Mouse (Mus musculus): ENCODE measurements at regions not wholly inside any gene's neighbourhood (a gene's known extent, or its start where the extent isn't known, plus 50 kb on each side); places are given as distances from the start of the nearest gene placed in this dataset.

DNA sequence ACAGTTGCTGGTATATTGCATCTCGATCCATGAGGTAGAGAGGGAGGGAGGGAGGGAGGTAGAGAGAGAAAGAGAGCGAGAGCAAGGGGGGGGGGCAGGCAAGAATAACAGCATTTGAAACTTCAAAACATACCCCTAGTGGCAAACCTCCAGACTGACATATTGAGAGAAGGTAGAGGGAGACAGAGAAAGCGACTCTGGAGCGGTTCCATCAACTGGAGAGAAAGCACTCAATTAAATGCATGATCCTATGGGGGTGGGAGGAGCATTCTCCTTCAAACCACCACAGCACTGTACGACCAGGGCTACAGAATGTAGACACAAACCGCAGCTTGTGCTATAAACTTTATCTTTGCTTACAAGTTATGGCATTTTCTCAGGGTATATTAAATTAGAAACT lies 345.7 kb upstream of the Klf12 start:
- Histone ChIP-seq H3K27ac (ENCODE audit: low read depth, low read length) (no peak overlapping the region), H3K36me3 (ENCODE audit: control insufficient read depth, insufficient read depth, low read length) (no peaks in the 10 kb centered on the region), H3K9ac (ENCODE audit: low read depth, low read length) (no peak overlapping the region), H3K4me2 (no peak overlapping the region), H3K27me3 (ENCODE audit: control insufficient read depth, insufficient read depth, low read length) (no peaks in the 10 kb centered on the region), H3K4me1 (ENCODE audit: control insufficient read depth, insufficient read depth, low read length) (no peaks in the 10 kb centered on the region), H3K9me3 (replicated peaks; ENCODE audit: control insufficient read depth, low read length) (no peaks in the 10 kb centered on the region), H3K4me3 (ENCODE audit: low read depth, low read length) (no peak overlapping the region)
- 60% methylated on average over 6 of the region's 6 CpGs for WGBS (ENCODE audit: insufficient replicate concordance)
- no peak for ATAC-seq (replicated peaks; ENCODE audit: insufficient number of reproducible peaks, low FRiP score, low TSS enrichment)

DNA sequence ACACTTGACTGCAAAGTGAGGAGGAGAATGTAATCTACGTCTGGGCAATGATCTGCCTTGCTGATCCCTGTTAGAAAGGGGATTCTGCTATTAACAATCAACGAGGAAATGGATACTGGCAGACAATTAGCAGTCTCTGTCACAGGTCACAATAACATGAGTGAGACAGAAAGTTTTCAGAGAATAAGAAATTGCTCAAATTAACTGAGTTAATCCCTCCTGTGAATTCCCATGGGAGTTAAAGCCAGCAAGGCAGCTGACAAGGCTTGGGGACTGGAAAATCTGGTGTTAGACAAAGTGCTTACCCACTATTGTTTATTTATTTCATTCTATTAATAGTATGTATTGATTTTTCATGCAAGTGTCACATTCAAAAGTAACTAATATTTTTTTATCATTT lies 343.0 kb upstream of the Klf12 start:
- WGBS (ENCODE audit: insufficient replicate concordance), result 51% methylated on average over 2 of the region's 2 CpGs
- ATAC-seq (replicated peaks; ENCODE audit: insufficient number of reproducible peaks, low FRiP score, low TSS enrichment), result no peak

GRCm38 (mm10) chr14:100619656-100620030 lies 335.2 kb upstream of the Klf12 start:
- ATAC-seq (replicated peaks; ENCODE audit: insufficient number of reproducible peaks, low FRiP score, low TSS enrichment), result no peak
- 63% methylated on average over 1 of the region's 1 CpGs for WGBS (ENCODE audit: insufficient replicate concordance)

More for the DNA sequence above, 343.0 kb upstream of the Klf12 start:
- Histone ChIP-seq H3K4me2 (no peak overlapping the region), H3K4me1 (ENCODE audit: control insufficient read depth, insufficient read depth, low read length) (no peaks in the 10 kb centered on the region), H3K9ac (ENCODE audit: low read depth, low read length) (no peak overlapping the region), H3K9me3 (replicated peaks; ENCODE audit: control insufficient read depth, low read length) (no peaks in the 10 kb centered on the region), H3K36me3 (ENCODE audit: control insufficient read depth, insufficient read depth, low read length) (no peaks in the 10 kb centered on the region), H3K4me3 (ENCODE audit: low read depth, low read length) (no peak overlapping the region), H3K27ac (ENCODE audit: low read depth, low read length) (no peak overlapping the region), H3K27me3 (ENCODE audit: control insufficient read depth, insufficient read depth, low read length) (no peaks in the 10 kb centered on the region)

DNA sequence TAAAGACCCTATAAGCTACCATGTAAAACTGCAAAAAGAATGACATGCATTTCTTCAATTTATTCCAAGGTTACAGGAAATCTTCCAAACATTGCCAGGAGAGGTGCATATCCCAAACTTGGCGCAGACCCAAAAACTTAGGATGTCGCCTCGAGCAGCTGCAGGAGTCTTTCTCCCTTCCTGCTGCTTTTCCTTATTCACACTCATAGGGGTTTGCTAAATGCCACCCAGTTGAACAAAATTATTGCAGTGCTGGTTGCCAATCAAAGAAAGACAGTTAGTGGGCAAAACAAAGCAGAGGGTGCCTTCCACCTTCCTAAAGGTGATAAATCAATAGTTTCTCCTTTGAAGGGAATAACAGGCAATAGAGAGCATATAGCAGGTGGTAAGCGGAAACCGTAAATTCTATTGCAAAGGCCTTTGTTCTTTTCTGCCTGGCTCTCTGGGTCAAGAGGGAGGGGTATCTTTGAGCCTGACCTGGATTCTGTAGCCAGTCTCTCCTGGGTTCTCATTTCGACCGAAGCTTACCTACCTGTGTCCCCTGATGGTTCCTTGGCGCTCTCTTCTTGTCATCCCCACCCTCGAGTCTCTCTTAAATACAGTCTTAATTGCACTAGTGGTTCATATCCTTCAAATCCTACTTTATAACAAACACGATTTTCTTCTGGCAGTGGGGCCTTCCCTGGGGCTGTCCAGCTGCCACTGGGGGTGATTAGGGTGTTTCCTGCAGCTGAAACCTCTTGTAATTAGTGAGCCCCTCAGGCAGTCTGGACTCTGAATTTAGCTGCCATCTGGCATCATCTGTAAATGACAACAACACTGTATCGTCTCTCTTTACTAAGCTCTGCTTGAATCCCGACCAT lies 334.5 kb upstream of the Klf12 start:
- Histone ChIP-seq H3K36me3 (ENCODE audit: control insufficient read depth, insufficient read depth, low read length) (no peaks in the 10 kb centered on the region), H3K9ac (ENCODE audit: low read depth, low read length) (no peak overlapping the region), H3K4me2 (no peak overlapping the region), H3K4me1 (ENCODE audit: control insufficient read depth, insufficient read depth, low read length) (no peaks in the 10 kb centered on the region), H3K4me3 (ENCODE audit: low read depth, low read length) (no peak overlapping the region), H3K27ac (ENCODE audit: low read depth, low read length) (no peak overlapping the region), H3K9me3 (replicated peaks; ENCODE audit: control insufficient read depth, low read length) (no peaks in the 10 kb centered on the region), H3K27me3 (ENCODE audit: control insufficient read depth, insufficient read depth, low read length) (no peaks in the 10 kb centered on the region)
- 70% methylated on average over 12 of the region's 12 CpGs for WGBS (ENCODE audit: insufficient replicate concordance)
- ATAC-seq (replicated peaks; ENCODE audit: insufficient number of reproducible peaks, low FRiP score, low TSS enrichment), result no peak

More at GRCm38 (mm10) chr14:100619656-100620030, 335.2 kb upstream of the Klf12 start:
- Histone ChIP-seq H3K9me3 (replicated peaks; ENCODE audit: control insufficient read depth, low read length) (no peaks in the 10 kb centered on the region), H3K36me3 (ENCODE audit: control insufficient read depth, insufficient read depth, low read length) (no peaks in the 10 kb centered on the region), H3K4me2 (no peak overlapping the region), H3K4me1 (ENCODE audit: control insufficient read depth, insufficient read depth, low read length) (no peaks in the 10 kb centered on the region), H3K27me3 (ENCODE audit: control insufficient read depth, insufficient read depth, low read length) (no peaks in the 10 kb centered on the region), H3K9ac (ENCODE audit: low read depth, low read length) (no peak overlapping the region), H3K27ac (ENCODE audit: low read depth, low read length) (no peak overlapping the region), H3K4me3 (ENCODE audit: low read depth, low read length) (no peak overlapping the region)

DNA sequence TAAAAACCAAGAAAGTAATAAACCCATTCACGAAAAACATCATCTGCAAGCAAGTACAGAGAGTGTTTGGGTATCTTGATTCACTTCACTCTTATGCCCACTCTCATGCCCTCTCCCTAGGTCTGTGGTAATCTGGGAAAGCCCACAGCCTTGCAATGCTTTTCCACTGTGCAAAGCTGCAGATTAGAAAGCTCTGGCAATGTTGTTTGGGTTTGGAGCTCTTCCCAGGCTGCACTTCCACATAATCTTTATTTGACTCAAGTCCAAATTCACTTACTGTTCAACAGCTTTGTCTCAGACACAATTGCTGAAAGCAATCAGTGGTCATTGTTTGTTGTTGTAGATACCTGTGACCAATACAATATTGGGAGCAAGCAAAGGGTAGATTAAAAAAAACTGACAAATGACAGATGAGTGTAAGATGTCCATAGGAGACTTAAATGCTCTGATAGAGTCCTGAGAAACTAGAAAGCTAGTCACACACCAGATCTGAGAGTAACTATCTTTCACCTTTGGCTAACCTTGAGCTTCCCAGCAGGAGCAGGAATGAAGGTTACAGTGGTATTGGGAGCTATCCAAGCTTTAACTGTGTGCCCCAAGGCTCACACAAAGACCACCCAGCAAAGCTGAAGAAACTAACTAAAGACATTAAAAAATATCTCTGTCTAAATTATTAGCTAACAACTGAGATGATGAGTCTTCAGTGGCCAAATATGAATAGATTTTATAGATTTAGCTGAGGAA lies 325.7 kb upstream of the Klf12 start:
- Histone ChIP-seq H3K4me2 (no peak overlapping the region), H3K4me3 (ENCODE audit: low read depth, low read length) (no peak overlapping the region), H3K9ac (ENCODE audit: low read depth, low read length) (no peak overlapping the region), H3K9me3 (replicated peaks; ENCODE audit: control insufficient read depth, low read length) (no peaks in the 10 kb centered on the region), H3K27ac (ENCODE audit: low read depth, low read length) (no peak overlapping the region), H3K27me3 (ENCODE audit: control insufficient read depth, insufficient read depth, low read length) (no peaks in the 10 kb centered on the region), H3K36me3 (ENCODE audit: control insufficient read depth, insufficient read depth, low read length) (no peaks in the 10 kb centered on the region), H3K4me1 (ENCODE audit: control insufficient read depth, insufficient read depth, low read length) (no peaks in the 10 kb centered on the region)
- no peak for ATAC-seq (replicated peaks; ENCODE audit: insufficient number of reproducible peaks, low FRiP score, low TSS enrichment)
- WGBS (ENCODE audit: insufficient replicate concordance), result 86% methylated on average over 1 of the region's 1 CpGs

DNA sequence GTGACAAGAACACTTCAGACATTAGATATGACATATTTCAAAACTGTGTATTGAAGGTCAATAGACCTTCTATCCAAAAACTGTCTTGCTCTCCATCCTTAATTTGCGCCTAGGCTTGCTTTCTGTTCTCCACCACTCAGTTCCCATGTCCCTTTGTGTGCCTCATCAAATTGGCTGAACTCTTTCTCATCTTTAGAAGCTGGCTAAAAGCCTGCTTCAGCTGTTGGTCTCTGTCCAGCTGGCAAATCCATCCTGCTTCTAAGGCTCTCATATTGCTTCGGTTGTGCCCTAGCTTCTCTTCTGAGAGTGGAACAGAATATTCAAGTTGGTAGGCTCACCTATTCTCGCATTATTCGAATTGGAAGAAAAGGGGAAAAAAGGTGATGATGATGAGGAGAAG lies 322.6 kb upstream of the Klf12 start:
- H3K4me2 ChIP-seq, result no peak overlapping the region
- WGBS (ENCODE audit: insufficient replicate concordance), result 89% methylated on average over 4 of the region's 4 CpGs
- H3K9ac ChIP-seq (ENCODE audit: low read depth, low read length), result no peak overlapping the region
- H3K36me3 ChIP-seq (ENCODE audit: control insufficient read depth, insufficient read depth, low read length), result no peaks in the 10 kb centered on the region
- H3K27me3 ChIP-seq (ENCODE audit: control insufficient read depth, insufficient read depth, low read length), result no peaks in the 10 kb centered on the region
- H3K9me3 ChIP-seq (replicated peaks; ENCODE audit: control insufficient read depth, low read length), result no peaks in the 10 kb centered on the region
- H3K4me3 ChIP-seq (ENCODE audit: low read depth, low read length), result no peak overlapping the region
- H3K27ac ChIP-seq (ENCODE audit: low read depth, low read length), result no peak overlapping the region
- no peaks in the 10 kb centered on the region for H3K4me1 ChIP-seq (ENCODE audit: control insufficient read depth, insufficient read depth, low read length)
- no peak for ATAC-seq (replicated peaks; ENCODE audit: insufficient number of reproducible peaks, low FRiP score, low TSS enrichment)

GRCm38 (mm10) chr14:100600886-100601451 lies 316.5 kb upstream of the Klf12 start:
- H3K4me3 ChIP-seq (ENCODE audit: low read depth, low read length), result no peak overlapping the region
- no peak overlapping the region for H3K4me2 ChIP-seq
- H3K9me3 ChIP-seq (replicated peaks; ENCODE audit: control insufficient read depth, low read length), result no peaks in the 10 kb centered on the region
- H3K36me3 ChIP-seq (ENCODE audit: control insufficient read depth, insufficient read depth, low read length), result no peaks in the 10 kb centered on the region
- H3K27ac ChIP-seq (ENCODE audit: low read depth, low read length), result no peak overlapping the region
- ATAC-seq (replicated peaks; ENCODE audit: insufficient number of reproducible peaks, low FRiP score, low TSS enrichment), result no peak
- no peak overlapping the region for H3K9ac ChIP-seq (ENCODE audit: low read depth, low read length)
- 39% methylated on average over 7 of the region's 7 CpGs for WGBS (ENCODE audit: insufficient replicate concordance)
- H3K4me1 ChIP-seq (ENCODE audit: control insufficient read depth, insufficient read depth, low read length), result no peaks in the 10 kb centered on the region
- H3K27me3 ChIP-seq (ENCODE audit: control insufficient read depth, insufficient read depth, low read length), result no peaks in the 10 kb centered on the region

GRCm38 (mm10) chr14:100570026-100570425 lies 285.5 kb upstream of the Klf12 start:
- ATAC-seq (replicated peaks; ENCODE audit: insufficient number of reproducible peaks, low FRiP score, low TSS enrichment), result no peak
- H3K27ac ChIP-seq (ENCODE audit: low read depth, low read length), result no peak overlapping the region
- no peak overlapping the region for H3K4me3 ChIP-seq (ENCODE audit: low read depth, low read length)

More at GRCm38 (mm10) chr14:100570026-100570425, 285.5 kb upstream of the Klf12 start:
- Histone ChIP-seq H3K36me3 (ENCODE audit: control insufficient read depth, insufficient read depth, low read length) (no peaks in the 10 kb centered on the region), H3K4me1 (ENCODE audit: control insufficient read depth, insufficient read depth, low read length) (no peaks in the 10 kb centered on the region), H3K27me3 (ENCODE audit: control insufficient read depth, insufficient read depth, low read length) (no peaks in the 10 kb centered on the region), H3K9me3 (replicated peaks; ENCODE audit: control insufficient read depth, low read length) (no peaks in the 10 kb centered on the region), H3K4me2 (no peak overlapping the region), H3K9ac (ENCODE audit: low read depth, low read length) (no peak overlapping the region)

Measured in heart, embryonic 11.5 days (tissue).